Mouse (Mus musculus) embryo, embryonic 11.5 days (tissue): Measurements from ENCODE around the gene Errfi1.

Experiments used
- DNase-seq: peaks from one replicate; pipeline ENCODE4 v3.0.0-alpha.2; 2012; ENCODE audit warnings: low read depth, low spot score

Gene Errfi1

DNA sequence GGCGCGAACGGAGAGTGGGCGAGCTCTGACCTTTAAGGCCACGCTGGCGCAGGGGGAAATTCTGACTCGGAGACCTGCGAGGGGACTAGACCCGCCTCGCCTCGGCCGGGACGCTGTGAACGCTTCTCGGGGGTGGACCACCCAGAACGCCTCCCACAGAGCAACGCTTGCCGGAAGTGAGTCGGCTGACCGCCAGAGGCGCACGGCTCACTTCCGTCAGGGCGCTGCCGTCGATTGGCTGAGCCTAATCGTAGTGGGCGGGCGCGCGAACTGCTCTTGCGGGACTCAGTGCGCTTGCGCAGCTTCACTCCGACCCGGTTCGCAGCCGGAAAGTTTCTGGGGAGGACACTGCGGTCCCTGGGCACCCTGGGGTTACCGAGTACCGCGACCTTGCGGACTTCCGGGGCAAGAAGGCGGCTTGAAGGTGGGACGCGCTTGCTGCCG is 60.6 kb downstream of the Errfi1 start, which contains the start of the genes Park7 and Tnfrsf9:
Gene Park7, minus strand, starts transcription at position 148 of the 444 bp plus-strand sequence.
Gene Tnfrsf9, plus strand, starts transcription at position 273 of the 444 bp plus-strand sequence.
- peak; percentile 92 for DNase-seq

DNA sequence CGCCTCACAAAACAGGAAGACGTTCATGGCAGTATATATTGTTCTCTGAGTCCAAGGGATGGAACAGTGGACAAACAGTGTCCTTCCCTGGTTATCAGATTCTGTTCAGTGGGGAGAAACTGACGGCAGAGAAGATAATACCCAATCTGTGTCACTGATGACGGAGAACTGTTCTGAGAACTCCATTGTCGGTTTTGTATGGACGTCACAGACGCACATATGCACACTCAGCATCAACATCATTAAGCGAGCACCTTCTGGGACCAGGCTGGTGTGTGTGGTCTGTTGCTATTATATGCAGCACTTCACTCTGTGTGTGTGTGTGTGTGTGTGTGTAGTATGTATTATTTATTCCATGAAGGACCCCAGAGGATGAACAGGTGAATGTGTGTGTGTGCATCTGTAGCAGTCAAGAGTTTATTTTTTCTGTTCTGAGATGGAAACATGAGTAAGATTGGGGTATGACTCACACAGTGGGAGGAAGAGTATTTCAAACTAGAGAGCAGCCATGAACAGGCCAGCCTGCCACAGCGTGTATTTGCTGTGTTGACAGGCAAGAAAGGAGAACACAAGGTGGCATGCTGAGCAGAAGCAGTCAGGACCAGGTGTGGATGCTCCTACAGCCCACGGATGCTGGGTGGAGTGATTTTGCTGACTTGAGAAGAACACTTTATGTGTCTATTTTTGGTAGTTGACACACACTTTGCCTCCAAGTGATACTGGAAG is 61.6 kb downstream of the Errfi1 start:
- no peak for DNase-seq

DNA sequence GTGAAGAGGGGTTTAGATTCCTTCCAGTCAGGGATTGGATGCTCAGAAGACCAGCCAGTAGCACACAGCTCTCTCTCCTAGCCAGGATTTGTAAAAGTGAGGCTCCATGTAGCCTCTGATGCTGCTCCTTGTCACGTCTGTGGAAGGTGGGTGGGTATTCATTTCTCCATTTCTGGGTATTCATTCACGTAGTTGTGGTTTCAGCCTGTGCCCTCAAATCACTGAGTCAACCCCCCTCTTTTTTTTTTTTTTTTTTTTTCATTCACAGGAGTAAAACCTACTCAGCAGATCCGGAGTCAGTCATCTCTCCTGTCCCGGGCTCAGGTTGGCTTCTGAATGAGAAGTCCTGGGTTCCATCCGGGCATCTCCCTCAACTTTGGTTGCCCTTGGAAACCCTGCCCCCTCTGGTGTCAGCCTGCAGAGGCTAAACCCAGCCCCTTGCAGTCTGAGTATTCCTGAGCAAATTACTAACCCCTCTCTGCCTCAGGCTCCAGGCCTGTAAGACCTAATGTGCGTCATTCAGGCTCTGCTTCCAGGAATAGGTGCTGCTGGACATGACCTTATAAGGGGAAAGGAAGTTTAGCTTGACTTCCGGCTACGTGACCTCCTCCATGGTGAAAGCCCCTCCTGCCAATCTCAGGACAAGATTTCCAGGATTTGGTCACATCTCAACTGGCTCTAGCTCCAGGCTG is 63.8 kb downstream of the Errfi1 start:
- DNase-seq = no peak
